Mouse (Mus musculus) forebrain, embryonic 13.5 days (tissue): ENCODE data around the gene 4930579F01Rik. TPM values are rescaled to one million over a fixed set of nuclear protein-coding genes. Genes with fewer than 3 reads are reported as not detected.

ENCODE experiments used
- ATAC-seq: fragments of 200-750 bp; cut with Nextera tagmentation; 2 replicates; pipeline ENCODE4 v1.8.0; 2017
- H3K27ac ChIP-seq: fragments of 300-500 bp; sonication (generic); 2 replicates; pipeline ENCODE4 v1.5.1; 2015; ENCODE audit warnings: inconsistent platforms, mild to moderate bottlenecking, moderate library complexity
- H3K27me3 ChIP-seq: fragments of 300-500 bp; sonication (generic); 2 replicates; pipeline ENCODE4 v1.6.1; 2015; ENCODE audit warnings: mild to moderate bottlenecking, inconsistent platforms
- H3K36me3 ChIP-seq: fragments of 300-500 bp; sonication (generic); 2 replicates; pipeline ENCODE4 v1.6.1; 2015; ENCODE audit warnings: mild to moderate bottlenecking, inconsistent platforms; ENCODE audit not compliant: poor library complexity, severe bottlenecking
- H3K4me1 ChIP-seq: fragments of 300-500 bp; sonication (generic); 2 replicates; pipeline ENCODE4 v1.6.1; 2015; ENCODE audit warnings: inconsistent platforms
- H3K4me2 ChIP-seq: fragments of 300-500 bp; sonication (generic); 2 replicates; pipeline ENCODE4 v1.6.1; 2015; ENCODE audit warnings: inconsistent platforms, mild to moderate bottlenecking, moderate library complexity
- H3K4me3 ChIP-seq: fragments of 300-500 bp; sonication (generic); 2 replicates; pipeline ENCODE4 v1.5.1; 2015; ENCODE audit warnings: mild to moderate bottlenecking, inconsistent platforms
- H3K9ac ChIP-seq: fragments of 300-500 bp; sonication (generic); 2 replicates; pipeline ENCODE4 v1.6.1; 2015; ENCODE audit warnings: mild to moderate bottlenecking, inconsistent platforms
- H3K9me3 ChIP-seq: fragments of 300-500 bp; sonication (generic); replicated peaks from 2 replicates; pipeline ENCODE4 v1.6.1; 2016; ENCODE audit warnings: inconsistent platforms
- WGBS: fragments of 180-500 bp; shearing (Covaris S2); methylation state at CpG from one replicate; pipeline ENCODE4 v1.1.7; 2015; 5-methylcytosine and 5-hydroxymethylcytosine counted together
- polyA plus RNA-seq: library from polyadenylated mRNA; unstranded; fragments of >200 nt; fragmentation: Nextera tagmentation; extraction: Ambion mirVana; gene quantifications from 2 replicates; pipeline ENCODE4 v1.2.1, GENCODE M21; 2015

4930579F01Rik gene
- polyA plus RNA-seq, 1 experiment from 2014 or later = not detected

DNA sequence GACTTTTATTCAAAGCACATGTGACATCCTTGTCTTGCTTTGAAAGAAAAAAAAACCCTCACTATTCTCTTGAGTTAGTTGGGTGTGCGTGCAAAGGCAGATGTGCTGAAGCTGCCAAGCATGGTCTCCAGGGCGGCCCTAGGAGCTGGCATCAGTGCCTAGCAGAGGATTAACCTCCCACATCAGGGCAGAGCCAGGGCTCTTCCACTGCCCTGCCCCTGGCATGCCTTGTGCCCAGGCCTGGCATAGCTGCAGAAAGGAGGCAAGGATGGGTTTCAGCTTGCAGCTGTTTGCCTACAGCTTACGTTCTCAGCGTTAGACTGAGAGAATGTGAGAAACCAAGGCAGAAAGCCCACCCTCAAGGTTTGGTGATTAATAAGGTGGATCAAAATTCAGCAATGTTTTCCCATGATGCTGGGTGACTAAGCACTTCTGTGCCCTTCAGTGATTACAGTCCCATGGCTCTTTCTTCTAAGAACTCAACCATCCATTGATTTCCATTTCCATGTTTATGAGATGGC, 18.9 kb upstream of the 4930579F01Rik start:
- no peaks in the 10 kb centered on the region for H3K36me3 ChIP-seq
- H3K4me1 ChIP-seq = peaks cover 4% of the 10 kb centered on the region; the same call in 1 of the 2 replicates
- WGBS = 92% methylated on average over 4 of the region's 4 CpGs
- H3K4me3 ChIP-seq = no peak overlapping the region
- no peak overlapping the region for H3K27ac ChIP-seq
- H3K27me3 ChIP-seq = no peaks in the 10 kb centered on the region
- no peak overlapping the region for H3K4me2 ChIP-seq
- ATAC-seq = no peak
- H3K9ac ChIP-seq = no peak overlapping the region
- H3K9me3 ChIP-seq = no peaks in the 10 kb centered on the region

DNA sequence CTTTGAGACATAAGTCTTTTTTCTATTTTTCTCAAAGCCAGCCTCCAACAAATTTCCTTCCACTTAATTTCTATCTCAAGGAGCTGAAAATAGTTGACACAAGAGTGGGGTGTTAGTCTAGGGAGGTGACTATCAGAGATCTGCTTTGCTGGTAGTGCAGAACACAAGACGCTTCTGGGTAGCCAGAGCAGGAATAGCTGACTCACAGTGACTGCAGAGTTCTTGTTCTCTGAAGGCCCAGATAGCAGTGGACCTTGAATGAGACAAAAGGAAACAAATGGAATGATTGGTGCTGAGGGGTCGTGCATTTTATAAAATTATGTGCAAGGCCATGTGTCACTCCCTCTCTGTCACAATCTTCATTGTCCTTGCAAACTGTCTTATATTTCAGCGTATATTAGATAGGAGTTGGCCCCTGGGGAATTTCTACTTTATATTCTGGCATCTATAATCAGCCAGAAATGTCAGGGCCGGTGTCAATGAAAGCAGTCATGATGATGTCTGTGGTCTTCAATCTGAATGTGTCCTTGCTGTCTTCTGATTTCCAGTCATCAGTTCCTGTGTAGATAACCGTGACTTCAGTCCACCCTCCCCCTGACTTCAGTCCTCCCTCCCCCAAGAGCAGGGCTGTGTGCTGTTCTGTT, 16.9 kb upstream of the 4930579F01Rik start:
- H3K4me2 ChIP-seq = no peak overlapping the region
- ATAC-seq = no peak
- H3K4me3 ChIP-seq = no peak overlapping the region
- H3K4me1 ChIP-seq = peaks cover 4% of the 10 kb centered on the region; the same call in 1 of the 2 replicates
- H3K36me3 ChIP-seq = no peaks in the 10 kb centered on the region
- WGBS = 84% methylated on average over 5 of the region's 5 CpGs
- no peaks in the 10 kb centered on the region for H3K9me3 ChIP-seq
- no peak overlapping the region for H3K9ac ChIP-seq
- H3K27me3 ChIP-seq = no peaks in the 10 kb centered on the region
- no peak overlapping the region for H3K27ac ChIP-seq

DNA sequence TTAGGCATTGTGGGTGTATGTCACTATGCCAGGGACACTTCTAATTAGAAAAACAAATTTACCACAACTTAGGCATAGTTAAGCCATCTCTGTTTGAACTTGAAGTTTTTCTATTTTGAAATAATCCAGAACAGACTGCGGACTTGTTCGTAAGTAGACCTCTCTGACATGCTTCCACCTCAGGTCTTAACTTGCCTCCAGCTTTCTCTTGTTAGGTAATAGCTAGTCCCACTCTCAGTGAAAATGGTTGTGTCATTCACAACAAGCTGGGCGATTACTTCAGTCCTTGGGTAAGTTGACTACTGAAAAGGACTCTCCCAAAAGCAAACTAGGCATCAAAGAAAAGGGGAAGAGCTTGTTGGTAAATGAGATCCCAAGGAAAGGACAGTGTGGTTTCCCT, 15.2 kb upstream of the 4930579F01Rik start:
- Histone ChIP-seq H3K36me3 (no peaks in the 10 kb centered on the region), H3K27me3 (no peaks in the 10 kb centered on the region), H3K9ac (no peak overlapping the region), H3K4me1 (no peaks in the 10 kb centered on the region), H3K27ac (no peak overlapping the region), H3K9me3 (no peaks in the 10 kb centered on the region), H3K4me2 (no peak overlapping the region), H3K4me3 (no peak overlapping the region)
- no peak for ATAC-seq
- WGBS = 93% methylated on average over 3 of the region's 3 CpGs

DNA sequence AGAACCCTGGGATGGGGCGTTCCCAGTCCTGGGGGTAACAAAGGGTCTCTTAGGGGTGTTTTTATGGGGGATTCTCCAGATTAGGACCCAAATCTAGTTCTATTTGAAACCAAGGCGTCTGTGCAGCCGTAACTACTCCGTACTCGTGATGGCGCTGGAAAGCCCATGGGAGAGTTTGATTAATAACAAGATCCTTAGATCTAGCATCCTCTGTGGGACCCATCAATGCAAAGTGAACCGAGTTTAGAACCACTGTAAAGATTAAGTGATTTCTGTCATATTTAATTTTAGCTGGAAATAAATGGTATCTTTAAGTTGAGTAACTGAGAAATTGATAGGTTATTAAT, 5.1 kb upstream of the 4930579F01Rik start:
- WGBS = 83% methylated on average over 7 of the region's 7 CpGs
- H3K27ac ChIP-seq = no peak overlapping the region
- no peaks in the 10 kb centered on the region for H3K9me3 ChIP-seq
- ATAC-seq = no peak; the same call in 1 of the 2 replicates
- no peaks in the 10 kb centered on the region for H3K4me1 ChIP-seq
- no peaks in the 10 kb centered on the region for H3K36me3 ChIP-seq
- no peak overlapping the region for H3K9ac ChIP-seq
- H3K4me3 ChIP-seq = no peak overlapping the region
- no peaks in the 10 kb centered on the region for H3K27me3 ChIP-seq
- H3K4me2 ChIP-seq = peak overlapping the region; percentile 52

DNA sequence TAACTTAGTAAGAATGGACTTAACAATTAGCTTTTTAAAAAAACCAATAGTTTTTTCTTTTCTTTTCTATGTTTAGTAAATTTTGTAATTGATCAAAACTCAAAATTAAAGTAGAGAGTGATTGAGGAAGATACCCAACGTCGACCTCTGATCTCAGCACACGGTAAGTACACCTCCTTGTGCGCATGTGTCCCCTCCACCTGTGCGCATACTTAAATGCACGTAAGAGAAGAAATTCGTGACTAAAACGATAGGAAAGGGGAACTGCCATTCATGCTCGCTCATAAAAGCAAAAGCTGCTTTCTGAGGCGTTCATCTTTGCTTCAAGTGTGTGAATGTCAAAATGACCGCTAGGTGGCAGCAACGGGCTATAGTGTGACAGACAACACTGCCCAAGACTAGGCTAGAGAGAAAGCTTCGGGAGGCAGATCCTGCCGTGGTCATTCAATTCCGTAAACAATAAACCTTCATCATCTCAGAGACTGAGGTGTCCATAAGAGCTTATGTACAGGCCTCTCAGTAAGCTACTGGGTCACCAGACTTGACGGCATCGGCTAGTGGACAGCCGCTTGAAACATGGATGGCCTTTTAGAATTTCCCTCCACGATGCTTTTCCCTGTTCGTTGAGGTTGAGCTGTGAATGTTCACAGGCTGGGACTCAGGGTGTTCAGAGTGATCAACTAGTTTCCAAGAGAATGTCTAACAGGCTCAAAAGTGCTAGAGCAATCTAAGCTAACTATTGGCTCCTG, 4.5 kb upstream of the 4930579F01Rik start:
- peak overlapping the region; percentile 52 for H3K4me2 ChIP-seq
- peak overlapping the region; percentile 45 for H3K9ac ChIP-seq
- no peaks in the 10 kb centered on the region for H3K4me1 ChIP-seq
- H3K27me3 ChIP-seq = no peaks in the 10 kb centered on the region
- H3K4me3 ChIP-seq = peak overlapping the region; percentile 20; the same call in 1 of the 2 replicates
- no peaks in the 10 kb centered on the region for H3K36me3 ChIP-seq
- no peaks in the 10 kb centered on the region for H3K9me3 ChIP-seq
- WGBS = 24% methylated on average over 20 of the region's 20 CpGs
- no peak overlapping the region for H3K27ac ChIP-seq
- peak; percentile 97 for ATAC-seq

DNA sequence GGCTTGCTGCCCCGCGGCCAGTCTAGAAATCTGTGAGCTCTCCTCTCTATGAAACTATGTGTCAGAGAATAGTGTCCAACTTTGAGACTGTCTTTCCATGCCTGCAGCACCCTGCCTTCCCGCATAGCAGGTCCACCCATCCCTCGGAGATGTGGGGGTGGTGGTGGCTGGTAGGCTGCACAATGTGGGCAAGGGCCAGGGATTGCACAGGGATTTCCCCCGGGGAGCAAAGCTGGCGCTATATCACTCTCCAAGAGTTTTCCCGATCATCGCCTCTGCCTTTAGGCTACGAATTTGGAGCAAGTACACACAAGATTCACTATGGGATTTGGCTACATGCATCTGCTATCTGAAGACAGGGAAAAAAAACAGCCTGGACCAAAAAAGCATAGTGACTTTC, 3.9 kb upstream of the 4930579F01Rik start:
- no peaks in the 10 kb centered on the region for H3K27me3 ChIP-seq
- no peaks in the 10 kb centered on the region for H3K9me3 ChIP-seq
- H3K9ac ChIP-seq = no peak overlapping the region
- no peaks in the 10 kb centered on the region for H3K4me1 ChIP-seq
- WGBS = 78% methylated on average over 9 of the region's 9 CpGs
- no peaks in the 10 kb centered on the region for H3K36me3 ChIP-seq
- ATAC-seq = peak; percentile 36; the same call in 1 of the 2 replicates
- H3K4me2 ChIP-seq = no peak overlapping the region
- no peak overlapping the region for H3K27ac ChIP-seq
- no peak overlapping the region for H3K4me3 ChIP-seq

DNA sequence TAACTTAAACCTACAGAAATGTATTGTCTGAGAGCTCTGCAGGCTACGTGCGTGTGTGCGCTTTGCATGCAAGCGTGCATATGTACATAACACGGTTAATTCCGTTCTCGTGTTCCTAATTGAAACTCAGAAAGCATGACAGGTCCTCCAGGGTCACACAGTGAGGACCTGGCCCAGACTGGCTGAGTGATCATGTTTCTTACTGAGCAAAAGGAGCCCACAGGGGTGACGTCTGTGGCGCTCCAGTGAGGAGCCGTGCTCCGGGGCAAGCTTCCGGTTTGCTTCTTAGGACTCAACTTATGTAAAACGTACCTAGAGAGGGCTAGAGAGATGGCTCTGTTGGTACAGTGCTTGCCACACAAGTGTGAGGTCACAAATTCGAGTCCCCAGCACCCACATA, 3.5 kb upstream of the 4930579F01Rik start:
- Histone ChIP-seq H3K4me2 (no peak overlapping the region), H3K4me3 (no peak overlapping the region), H3K9me3 (no peaks in the 10 kb centered on the region), H3K36me3 (no peaks in the 10 kb centered on the region), H3K9ac (no peak overlapping the region), H3K27ac (no peak overlapping the region), H3K27me3 (no peaks in the 10 kb centered on the region), H3K4me1 (no peaks in the 10 kb centered on the region)
- 90% methylated on average over 14 of the region's 14 CpGs for WGBS
- no peak for ATAC-seq

DNA sequence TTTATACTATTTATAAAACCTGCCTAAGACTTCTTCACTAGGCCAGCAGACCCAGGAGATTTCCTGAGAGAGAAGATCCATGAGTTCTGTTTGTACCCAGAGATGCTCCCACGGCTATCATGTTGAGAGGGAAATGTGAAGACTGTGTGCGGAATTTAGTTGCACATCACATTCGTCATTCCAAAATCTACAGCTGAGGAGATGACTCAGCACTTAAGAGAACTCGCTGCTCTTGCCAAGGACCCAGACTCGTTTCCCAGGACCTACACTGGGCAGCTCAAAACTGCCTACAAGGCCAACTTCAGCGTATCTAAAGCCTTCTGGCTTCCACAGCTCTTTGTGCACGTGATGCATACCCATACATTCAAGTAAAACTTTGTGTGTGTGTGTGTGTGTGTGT, 1.4 kb downstream of the 4930579F01Rik start:
- Histone ChIP-seq H3K27ac (no peak overlapping the region), H3K27me3 (no peaks in the 10 kb centered on the region), H3K9ac (no peak overlapping the region), H3K4me1 (no peaks in the 10 kb centered on the region), H3K4me2 (no peak overlapping the region), H3K4me3 (no peak overlapping the region), H3K36me3 (no peaks in the 10 kb centered on the region), H3K9me3 (no peaks in the 10 kb centered on the region)
- no peak for ATAC-seq
- 93% methylated on average over 7 of the region's 7 CpGs for WGBS

DNA sequence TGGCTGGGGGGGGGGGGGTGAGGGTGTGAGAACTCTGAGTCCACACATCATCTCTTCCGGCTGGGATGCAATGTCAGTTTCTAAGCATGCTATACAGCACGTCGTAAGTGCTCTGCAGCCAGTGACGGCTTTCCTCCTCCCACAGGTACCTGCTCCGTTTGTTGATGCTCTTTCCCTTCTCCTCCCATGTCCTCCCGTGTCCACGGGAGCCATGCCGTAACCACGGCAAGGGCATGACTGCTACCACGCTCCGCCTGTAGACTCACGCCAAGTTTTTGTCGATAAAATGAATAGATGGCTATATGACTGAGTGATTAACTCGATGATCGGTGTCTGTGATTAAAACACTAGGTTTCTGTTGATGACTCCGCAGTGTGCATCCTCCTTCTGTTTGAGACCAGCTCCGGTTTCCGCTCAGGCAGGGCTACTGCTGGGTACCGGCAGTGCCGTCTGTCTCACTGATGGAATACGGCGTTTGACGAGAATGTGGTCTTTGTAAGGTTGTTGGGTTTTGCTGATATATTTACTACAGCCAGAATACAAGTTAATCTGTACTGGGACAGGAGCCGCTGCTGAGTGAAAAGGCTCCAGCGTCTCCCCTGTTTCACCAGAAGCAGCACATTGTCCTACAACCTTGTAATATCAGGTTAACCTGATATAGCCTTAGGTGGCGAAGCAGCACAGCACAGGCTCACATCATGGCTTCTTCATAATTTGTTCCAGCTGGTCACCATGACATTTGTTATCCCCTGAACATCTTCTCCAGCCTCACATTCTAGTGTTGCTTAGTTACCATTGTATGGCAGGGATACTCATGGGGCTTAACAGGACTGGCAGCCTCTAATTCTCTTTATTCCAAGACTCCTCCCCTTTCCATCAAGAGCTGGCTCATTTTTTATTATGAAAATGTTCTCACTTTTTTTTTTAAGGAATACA, 7.4 kb downstream of the 4930579F01Rik start:
- WGBS = 94% methylated on average over 26 of the region's 26 CpGs
- no peaks in the 10 kb centered on the region for H3K9me3 ChIP-seq
- no peak for ATAC-seq

DNA sequence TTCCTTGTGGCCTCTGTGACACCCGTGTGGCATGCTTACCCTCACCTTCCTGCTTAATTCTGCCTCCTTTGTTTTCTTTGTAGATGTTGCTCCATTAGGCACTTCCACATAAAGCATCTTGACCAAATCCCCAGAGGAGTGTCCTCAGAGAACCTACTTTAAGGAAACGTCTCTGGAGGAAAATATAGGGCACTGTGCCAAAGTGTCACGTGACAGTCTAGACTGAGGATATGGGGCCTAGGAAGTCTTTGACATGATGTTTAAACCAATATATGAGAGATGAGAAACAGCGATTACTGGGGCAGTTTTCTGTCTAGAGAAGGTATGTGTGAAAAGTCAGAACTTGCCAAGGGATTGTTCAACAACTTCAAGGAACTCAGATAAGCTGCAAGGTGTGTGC, 8.3 kb downstream of the 4930579F01Rik start:
- no peak overlapping the region for H3K4me2 ChIP-seq
- H3K27me3 ChIP-seq = no peaks in the 10 kb centered on the region
- 63% methylated on average over 4 of the region's 4 CpGs for WGBS
- H3K9me3 ChIP-seq = no peaks in the 10 kb centered on the region
- H3K9ac ChIP-seq = no peak overlapping the region
- H3K27ac ChIP-seq = no peak overlapping the region
- no peak overlapping the region for H3K4me3 ChIP-seq
- no peaks in the 10 kb centered on the region for H3K36me3 ChIP-seq
- no peaks in the 10 kb centered on the region for H3K4me1 ChIP-seq
- ATAC-seq = no peak

More for the DNA sequence above, 7.4 kb downstream of the 4930579F01Rik start:
- no peak overlapping the region for H3K27ac ChIP-seq
- H3K9ac ChIP-seq = no peak overlapping the region
- no peaks in the 10 kb centered on the region for H3K36me3 ChIP-seq
- H3K27me3 ChIP-seq = no peaks in the 10 kb centered on the region
- no peak overlapping the region for H3K4me2 ChIP-seq
- no peak overlapping the region for H3K4me3 ChIP-seq
- H3K4me1 ChIP-seq = no peaks in the 10 kb centered on the region

DNA sequence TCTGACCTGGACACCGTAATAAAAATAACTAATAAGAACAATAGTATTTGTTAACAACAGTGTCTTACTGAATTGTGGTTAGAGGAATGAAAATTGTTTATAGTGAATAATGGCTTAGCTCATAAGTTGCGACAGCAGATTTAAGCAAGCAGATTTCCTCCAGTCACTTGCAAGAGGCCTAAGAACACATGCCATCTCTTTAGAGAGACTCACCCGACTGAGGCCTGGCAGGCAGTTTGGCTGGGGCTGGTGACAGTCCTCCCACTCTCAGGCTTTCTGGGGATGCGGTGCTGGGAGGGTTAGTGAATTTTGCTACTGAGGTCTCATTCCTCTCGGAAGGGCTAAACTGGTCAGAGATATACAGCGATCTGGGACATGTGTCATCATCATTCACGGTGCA, 10.3 kb downstream of the 4930579F01Rik start:
- H3K4me2 ChIP-seq = no peak overlapping the region
- H3K4me3 ChIP-seq = no peak overlapping the region
- no peaks in the 10 kb centered on the region for H3K27me3 ChIP-seq
- WGBS = 89% methylated on average over 7 of the region's 7 CpGs
- H3K27ac ChIP-seq = no peak overlapping the region
- H3K9me3 ChIP-seq = no peaks in the 10 kb centered on the region
- no peak for ATAC-seq
- H3K36me3 ChIP-seq = no peaks in the 10 kb centered on the region
- no peaks in the 10 kb centered on the region for H3K4me1 ChIP-seq
- no peak overlapping the region for H3K9ac ChIP-seq

DNA sequence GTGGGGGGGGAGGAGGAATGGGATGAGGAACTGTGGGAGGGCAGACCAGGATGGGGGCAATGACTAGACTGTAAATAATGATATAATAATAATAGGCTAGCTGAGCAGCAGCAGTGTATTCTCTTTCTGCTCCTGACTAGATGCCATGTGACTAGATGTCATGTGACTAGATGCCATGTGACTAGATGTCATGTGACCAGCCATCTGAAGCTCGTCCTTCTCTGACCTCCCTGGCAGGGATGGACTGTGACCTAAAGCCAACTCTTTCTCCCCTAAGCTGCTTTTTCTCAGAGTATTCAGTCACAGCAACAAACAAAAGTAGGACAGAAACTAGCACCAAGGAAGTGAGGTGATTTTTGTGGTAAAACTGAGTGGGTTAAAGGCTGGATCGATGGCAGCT, 11.6 kb downstream of the 4930579F01Rik start:
- H3K36me3 ChIP-seq = no peaks in the 10 kb centered on the region
- WGBS = 84% methylated on average over 2 of the region's 2 CpGs
- no peak overlapping the region for H3K9ac ChIP-seq
- H3K27ac ChIP-seq = no peak overlapping the region
- no peak for ATAC-seq
- no peaks in the 10 kb centered on the region for H3K27me3 ChIP-seq
- H3K4me2 ChIP-seq = no peak overlapping the region
- H3K4me3 ChIP-seq = no peak overlapping the region
- no peaks in the 10 kb centered on the region for H3K9me3 ChIP-seq
- H3K4me1 ChIP-seq = no peaks in the 10 kb centered on the region
